Mouse (Mus musculus) retina, embryonic 14.5 days (tissue): Measurements from ENCODE around the gene Fbxo48.

ENCODE experiments used
- DNase-seq: peaks from one replicate; pipeline ENCODE4 v3.0.0-alpha.2; 2015; ENCODE audit warnings: low spot score

Gene Fbxo48

DNA sequence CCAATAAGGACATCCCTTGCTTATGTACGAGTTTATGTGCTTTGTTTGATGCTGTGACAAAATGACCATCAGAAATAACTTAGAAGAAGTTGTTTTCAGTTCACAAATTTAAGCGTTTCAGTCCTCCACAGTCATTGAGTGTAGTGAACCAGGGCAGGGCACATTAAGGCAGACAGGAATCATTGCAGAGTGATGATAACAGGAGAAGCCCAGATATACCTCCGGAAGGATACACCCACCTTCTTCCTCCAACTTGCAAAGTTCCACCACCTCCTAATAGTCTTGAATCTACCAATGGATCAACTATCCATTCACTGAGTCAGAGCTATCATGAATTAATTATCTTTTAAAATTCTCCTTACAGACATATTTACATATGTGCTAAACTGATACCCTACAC, 20.9 kb downstream of the Fbxo48 start:
- DNase-seq: no peak

DNA sequence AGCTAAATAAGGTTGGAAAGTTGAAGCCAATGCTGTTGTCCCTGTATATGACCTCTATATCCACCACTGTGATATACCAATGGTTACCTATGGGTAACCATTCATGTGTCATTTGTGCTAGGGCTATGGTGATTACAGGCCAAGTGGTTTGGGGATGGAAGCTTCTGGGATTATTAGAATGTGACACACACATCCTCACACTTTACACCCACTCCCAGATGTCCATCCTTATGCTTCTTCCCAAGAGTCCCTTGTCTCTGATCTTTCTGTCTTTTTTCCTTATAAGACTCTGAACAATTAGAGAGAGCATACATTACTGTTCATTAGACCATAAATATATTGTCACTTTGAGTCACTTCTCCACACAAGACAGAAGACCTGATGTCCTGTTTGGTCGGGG, 21.9 kb downstream of the Fbxo48 start:
- no peak for DNase-seq

DNA sequence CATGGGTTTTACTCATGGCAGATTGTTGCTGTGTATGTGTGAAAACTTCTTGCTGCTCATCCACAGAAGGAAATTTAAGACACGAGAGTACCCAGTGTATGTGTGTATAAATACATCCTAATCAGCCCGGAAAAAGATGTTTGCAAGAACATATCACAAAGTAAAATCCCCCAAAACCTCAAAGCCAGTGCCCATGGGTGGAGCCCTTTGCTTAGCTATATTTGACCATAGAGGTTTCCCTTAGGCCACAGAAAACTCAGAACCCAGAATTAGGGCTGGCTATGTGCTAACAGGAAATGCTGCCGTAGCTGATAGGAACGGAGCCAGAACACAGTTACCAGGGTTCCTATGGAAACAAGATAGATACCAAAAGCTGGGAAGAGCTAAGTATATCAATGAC, 25.8 kb downstream of the Fbxo48 start:
- no peak for DNase-seq

DNA sequence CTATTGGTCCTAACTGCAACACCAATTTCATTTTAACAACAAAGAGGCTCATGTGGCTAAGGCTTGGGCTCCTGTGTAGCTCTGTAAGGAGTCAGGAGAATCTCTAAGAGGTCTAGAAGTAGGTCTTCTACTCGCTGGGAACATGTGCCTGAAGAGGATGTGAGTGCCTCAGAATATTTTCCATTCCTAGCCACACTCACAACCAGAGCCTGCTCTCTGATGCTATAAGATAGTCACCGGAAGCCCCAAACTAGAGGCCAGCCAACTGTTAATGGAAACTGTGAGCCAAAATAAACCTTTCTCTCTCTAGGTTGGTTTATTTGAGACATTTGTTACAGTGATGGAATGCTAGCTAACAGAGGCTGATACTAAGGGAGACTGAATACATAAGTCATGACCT, 26.4 kb downstream of the Fbxo48 start:
- no peak for DNase-seq

DNA sequence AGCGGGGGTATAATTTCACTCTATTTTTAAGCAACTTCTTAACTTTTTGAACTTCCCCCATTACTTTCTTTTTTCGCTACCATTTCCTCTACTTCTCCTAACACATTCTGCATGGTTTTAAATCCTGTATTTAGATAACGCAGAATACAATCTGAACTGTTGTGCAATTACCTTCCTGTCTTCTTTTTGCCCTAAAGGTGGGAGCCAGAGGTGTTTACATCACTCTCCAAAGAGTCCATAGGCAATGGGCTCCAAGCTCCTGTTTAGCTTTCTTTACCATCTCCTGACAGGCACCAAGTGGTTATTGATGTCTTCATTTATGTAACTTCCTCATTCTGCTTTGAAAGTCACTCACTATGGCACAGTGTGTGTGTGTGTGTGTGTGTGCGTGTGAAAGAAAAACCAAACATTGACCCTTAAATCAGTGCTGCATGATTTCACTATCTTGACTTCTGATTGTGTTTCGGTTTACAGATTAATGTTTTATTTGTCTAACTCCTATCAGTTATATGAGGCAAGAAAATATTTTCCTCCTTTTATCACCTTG, 27.1 kb downstream of the Fbxo48 start:
- DNase-seq: no peak

DNA sequence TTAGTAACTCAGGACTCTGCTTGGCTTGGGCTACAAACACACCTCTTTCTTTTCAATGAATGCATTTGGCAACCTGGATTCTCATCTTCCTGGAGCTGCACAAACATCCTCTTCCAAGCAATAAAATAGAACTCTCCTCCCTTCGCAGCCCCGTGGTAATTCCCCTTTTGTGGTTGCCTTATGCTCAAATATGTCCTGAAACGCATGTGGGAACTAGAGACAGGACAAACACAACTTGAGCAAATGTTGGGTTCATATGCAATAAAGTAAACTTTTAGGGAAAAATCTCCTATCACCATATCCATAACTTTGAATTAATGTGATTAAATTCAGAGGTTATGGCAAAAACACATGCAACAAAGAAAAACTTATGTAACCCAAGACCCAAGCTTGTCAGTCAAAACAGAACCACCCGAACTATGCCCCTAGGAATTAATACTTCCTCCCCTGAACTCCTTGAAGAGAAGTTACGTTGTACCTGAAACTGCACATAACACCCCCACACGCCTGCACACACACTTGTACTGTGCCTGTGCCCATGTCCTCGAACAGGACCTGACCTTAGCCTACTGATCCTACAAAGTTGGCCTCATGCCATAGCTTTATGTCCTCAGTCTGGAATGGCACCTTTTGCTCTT, 35.5 kb downstream of the Fbxo48 start:
- no peak for DNase-seq

DNA sequence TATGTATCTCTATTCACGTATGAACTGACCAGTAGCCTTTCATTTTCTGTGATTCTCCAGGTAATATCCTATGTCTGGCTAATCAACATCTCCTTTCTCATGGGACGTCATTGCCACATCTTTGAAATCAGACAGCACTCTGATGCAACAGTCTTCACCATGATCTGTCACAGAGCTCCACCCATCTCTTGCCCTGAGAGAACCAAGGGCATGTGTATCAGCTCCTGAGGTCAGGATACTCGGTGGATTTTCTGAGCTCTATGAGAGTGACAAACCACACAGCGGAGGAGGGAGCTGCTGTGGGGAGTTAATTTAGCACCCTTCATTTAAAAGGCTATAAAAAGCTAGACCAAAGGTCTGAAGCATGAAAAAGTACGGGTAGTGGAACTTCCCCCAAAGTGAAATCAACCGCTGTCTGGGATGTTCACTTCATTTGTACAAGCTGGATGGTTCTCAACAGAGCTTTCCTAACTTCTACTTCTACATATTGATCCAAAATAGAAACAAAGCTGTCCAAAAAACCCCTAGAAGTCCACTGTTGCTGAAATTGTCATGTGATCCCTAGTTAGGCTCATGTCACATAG, 36.7 kb downstream of the Fbxo48 start:
- DNase-seq: no peak

DNA sequence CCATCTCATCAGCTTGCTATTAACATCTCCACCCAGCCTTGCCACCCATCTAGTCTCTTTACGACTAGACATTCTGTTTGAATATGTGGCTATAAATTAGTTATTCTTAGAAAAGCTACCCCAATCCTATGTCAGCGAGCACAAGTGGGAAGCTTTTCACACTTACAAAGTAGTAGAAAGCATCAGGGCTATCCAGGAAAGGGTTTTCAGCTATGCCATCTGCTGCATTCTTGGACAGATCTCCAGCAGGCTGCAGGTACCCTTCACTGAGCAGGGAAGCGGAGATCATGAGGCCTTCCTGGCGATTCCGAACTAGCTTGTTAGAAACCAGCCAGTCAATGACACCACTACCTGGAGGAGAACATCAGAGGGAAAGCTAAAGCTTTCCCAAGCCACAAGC, 38.7 kb downstream of the Fbxo48 start:
- no peak for DNase-seq

DNA sequence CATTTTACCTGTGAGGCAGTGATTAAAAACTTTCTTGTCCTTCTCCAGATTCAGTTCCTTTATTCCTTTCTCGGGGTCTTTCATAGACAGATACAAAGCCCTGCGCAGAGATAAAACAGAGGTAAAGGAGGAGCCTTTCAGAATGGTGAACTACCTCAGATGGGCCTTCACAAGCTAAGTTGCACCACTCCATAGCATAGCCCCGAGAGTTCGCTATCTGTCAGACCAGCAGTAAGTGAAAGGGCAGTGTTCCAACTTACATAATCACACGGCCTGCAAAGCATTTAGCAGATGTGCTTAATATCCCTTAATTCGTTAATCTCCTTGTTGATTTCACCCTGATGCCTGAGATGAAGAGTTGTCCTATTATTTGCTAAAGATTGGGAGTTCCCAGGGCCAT, 41.7 kb downstream of the Fbxo48 start:
- no peak for DNase-seq

DNA sequence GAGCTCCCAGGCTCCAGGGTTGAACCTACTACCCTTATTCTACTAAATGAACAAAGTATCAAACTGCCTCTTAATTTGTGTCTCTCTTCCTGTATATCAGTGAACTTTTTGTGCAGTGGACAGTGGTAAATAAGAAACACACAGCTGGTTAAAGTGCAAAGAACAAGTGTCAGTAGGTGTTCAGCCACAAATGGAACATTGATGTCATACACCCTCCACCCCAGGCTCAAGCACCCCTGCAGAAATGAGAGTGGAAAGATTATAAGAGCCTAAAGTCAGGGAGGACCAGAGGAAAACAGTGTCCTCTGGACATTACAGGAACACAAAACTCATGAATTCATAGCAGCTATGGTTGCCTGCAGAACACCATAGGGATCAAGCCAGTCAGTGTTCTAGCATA, 45.6 kb downstream of the Fbxo48 start:
- no peak for DNase-seq

DNA sequence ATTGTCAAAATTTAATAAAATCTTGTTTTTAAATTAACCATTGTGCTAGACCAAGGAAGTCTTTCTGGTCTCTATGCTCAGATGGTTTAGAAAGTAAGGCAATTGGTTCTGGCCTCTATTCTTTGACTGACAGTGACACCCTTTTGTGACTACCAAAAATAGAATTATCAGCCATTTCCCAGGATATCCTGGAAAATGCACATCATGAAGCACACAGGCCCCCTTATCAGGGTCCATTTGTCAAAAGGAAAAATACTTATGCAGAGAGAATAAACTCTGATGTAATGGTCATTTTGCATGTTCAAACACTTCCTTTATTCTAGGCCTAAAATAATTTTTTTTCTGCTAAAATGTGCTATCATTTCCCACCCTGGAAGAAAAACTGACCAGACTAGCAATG, 46.3 kb downstream of the Fbxo48 start:
- no peak for DNase-seq

DNA sequence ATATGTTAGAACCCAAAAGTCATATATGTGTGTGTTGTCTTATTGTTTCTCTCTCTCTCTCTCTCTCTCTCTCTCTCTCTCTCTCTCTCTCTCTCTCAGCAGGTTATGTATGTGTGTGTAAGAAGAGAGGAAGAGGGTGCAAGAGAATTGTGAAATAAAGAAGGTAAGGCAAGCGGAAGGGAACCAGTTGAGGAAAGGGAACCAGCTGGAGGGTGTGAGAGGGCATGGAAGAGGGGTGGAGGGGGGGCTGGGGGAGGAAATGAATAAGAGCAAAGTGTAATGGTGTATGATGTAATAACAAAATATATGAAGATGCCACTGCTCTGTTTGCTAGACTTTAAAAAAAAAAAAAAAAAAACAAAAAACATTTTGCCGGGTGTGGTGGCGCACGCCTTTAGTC, 48.2 kb downstream of the Fbxo48 start:
- DNase-seq: no peak

DNA sequence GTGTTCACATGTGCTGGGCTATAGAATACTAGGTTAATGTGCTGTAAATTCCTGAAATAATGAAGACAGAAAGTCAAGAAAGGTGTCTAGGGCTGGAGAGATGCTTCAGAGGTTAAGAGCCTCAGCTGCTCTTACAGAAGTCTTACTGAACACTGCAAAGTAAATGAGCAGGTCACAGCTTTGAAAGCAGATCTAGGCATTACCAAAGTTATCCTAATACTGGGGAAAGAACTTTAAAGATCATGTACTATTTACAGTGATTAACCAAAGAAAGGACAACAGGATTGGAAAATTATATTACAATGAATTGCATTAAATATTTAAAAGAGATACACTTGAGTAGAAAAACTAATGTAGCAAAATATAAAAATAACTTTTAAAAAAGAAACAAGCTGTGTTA, 48.8 kb downstream of the Fbxo48 start:
- DNase-seq: no peak

DNA sequence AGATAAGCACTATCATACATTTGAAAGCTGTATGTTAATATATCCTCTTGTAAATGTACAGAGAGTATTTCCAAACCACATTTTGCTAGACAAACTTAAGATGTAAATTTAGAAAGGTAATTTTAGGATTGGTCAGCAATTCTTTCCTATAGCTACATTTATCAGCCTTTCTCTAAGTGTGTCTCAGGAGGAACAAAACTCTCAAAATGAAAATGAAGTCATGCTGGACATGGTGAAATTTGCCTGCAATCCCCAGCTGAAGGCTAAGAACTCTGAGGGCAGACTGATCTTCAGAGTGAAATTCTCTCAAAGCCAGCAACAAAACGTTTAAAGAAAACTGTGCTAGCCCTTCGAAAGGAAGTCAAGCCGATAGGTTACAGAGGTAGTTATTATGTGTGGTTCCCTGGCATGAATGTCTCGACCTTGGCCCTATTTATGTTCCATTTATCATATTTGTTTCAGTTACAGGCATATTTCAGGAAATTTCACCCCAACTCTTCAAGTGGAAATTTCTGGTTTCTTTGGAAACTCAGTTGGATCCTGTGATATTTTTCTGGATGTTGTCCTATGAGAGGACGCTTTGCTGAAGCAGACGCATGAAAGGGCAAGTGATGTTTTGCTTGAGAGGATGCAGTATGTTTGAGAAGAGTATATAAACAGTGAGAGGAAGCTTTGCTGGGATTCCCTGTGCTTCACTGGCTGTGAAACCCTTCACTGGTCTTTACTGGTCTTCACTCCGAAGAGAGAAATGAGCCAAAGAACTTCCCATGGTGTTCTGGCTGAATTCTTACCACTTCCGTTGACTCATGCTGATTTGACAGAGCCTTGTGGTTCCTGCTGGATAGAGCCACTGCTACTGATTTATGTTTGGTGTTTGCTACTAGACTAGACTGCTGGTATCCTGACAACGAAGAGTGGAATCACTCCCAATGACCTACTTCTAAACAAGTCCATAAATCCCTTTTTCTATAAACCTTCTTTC, 49.5 kb downstream of the Fbxo48 start:
- DNase-seq: no peak

DNA sequence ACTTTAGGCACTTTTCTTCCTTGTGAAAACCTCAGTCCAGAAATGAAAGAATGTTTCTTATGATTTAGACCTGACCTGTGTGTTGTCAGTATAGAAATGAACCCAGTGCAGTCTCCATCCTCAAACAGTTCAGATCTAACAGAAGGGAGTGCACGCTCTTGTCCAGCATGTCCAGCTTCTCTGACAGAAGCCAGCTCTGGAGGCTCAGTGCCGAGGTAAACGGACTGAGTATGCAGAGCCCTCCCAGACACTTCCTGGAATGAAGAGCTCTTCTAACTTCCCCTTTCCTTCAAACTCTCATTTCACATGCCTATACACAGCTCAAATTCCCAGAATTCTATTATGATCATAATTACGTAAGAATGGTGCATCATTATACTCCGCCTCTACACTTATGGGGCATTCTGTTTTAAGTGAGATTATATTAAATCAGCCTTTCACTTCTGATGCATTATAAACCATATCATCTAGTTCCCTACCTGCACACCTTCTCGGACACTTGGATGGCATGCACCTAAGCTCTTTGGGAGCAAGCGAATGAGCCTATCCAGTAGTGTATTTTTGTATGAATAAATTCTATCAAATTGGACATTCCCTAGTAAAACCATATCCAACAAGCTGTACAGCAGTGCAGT, 51.7 kb downstream of the Fbxo48 start:
- no peak for DNase-seq

DNA sequence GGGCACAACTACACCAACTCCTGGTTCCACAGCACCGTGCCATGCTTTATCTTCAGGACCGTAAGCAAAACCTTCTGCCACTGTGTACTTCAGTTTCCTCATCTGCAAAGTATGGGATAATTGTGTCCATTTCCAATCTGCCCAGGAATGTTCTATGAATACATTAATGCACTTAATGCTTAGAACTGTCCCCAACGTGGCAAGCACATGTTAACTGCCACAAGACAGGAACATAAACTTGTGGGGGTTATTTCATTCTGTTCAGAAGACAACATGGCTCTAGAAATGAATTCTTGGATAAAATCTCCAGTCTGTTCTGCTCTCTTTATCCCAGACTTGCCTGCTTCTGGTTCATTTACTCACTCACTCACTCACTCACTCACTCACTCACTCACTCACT, 52.6 kb downstream of the Fbxo48 start:
- no peak for DNase-seq
